Mouse (Mus musculus) limb, embryonic 11.5 days (tissue): ENCODE results near the gene 4933425L06Rik. TPM values are rescaled to one million over a fixed set of nuclear protein-coding genes. Genes with fewer than 3 reads are reported as not detected.

Experiments used
- ATAC-seq: fragments of 200-750 bp; cut with Nextera tagmentation; 2 replicates; pipeline ENCODE4 v1.8.0; 2017; ENCODE audit warnings: low read depth; ENCODE audit not compliant: insufficient number of reproducible peaks, low FRiP score, low TSS enrichment
- DNase-seq: peaks from one replicate; pipeline ENCODE4 v3.0.0-alpha.2; 2015; ENCODE audit warnings: low spot score
- H3K27ac ChIP-seq: fragments of 300-500 bp; sonication (generic); replicated peaks from 2 replicates; pipeline ENCODE4 v1.5.1; 2014; ENCODE audit warnings: low read depth, mild to moderate bottlenecking, low read length
- H3K27me3 ChIP-seq: fragments of 300-500 bp; sonication (generic); 2 replicates; pipeline ENCODE4 v1.6.1; 2014; ENCODE audit warnings: mild to moderate bottlenecking, low read length, mixed read lengths; ENCODE audit not compliant: control insufficient read depth, insufficient read depth
- H3K36me3 ChIP-seq: fragments of 300-500 bp; sonication (generic); 2 replicates; pipeline ENCODE4 v1.6.1; 2014; ENCODE audit warnings: mild to moderate bottlenecking, low read length, moderate library complexity, mixed read lengths; ENCODE audit not compliant: control insufficient read depth, insufficient read depth
- H3K4me1 ChIP-seq: fragments of 300-500 bp; sonication (generic); 2 replicates; pipeline ENCODE4 v1.6.1; 2014; ENCODE audit warnings: low read length, mixed read lengths; ENCODE audit not compliant: control insufficient read depth, insufficient read depth
- H3K4me2 ChIP-seq: fragments of 300-500 bp; sonication (generic); 2 replicates; pipeline ENCODE4 v1.6.1; 2014; ENCODE audit warnings: low read depth, mild to moderate bottlenecking, moderate library complexity; ENCODE audit not compliant: severe bottlenecking
- H3K4me3 ChIP-seq: fragments of 300-500 bp; sonication (generic); 2 replicates; pipeline ENCODE4 v1.5.1; 2014; ENCODE audit warnings: low read depth, low read length
- H3K9ac ChIP-seq: fragments of 300-500 bp; sonication (generic); 2 replicates; pipeline ENCODE4 v1.6.1; 2014; ENCODE audit warnings: mild to moderate bottlenecking, low read length
- H3K9me3 ChIP-seq: fragments of 300-500 bp; sonication (generic); 2 replicates; pipeline ENCODE4 v1.6.1; 2016; ENCODE audit warnings: low read length; ENCODE audit not compliant: control insufficient read depth
- WGBS: fragments of 180-500 bp; shearing (Covaris S2); extraction: QIAGEN DNeasy Blood & Tissue Kit; methylation state at CpG from one replicate; pipeline ENCODE4 v1.1.7; 2014; 5-methylcytosine and 5-hydroxymethylcytosine counted together
- polyA plus RNA-seq: library from polyadenylated mRNA; unstranded; fragments of >200 nt; fragmentation: Nextera tagmentation; extraction: Ambion mirVana; gene quantifications from 2 replicates; pipeline ENCODE4 v1.2.1, GENCODE M21; 2014

4933425L06Rik gene
- polyA plus RNA-seq, 1 experiment from 2014 or later = not detected

DNA sequence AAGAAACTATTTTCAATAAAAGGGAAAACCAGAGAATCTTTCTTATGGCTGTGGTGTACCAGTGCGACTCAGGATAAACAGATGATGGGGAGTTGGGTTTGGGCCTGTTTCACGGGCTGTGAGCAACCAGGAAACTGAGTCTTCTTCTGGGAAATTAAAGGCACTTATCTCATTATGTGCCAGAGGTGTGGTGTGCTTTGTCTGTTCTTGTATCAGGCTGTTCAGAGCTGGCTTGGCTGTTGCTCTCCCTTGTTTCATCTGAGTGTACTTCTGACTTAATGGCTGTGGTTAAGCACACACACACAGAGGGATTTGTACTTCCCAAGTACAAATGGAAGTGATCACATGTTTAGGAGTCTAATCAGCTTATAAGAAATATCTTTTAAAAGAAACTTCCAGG is 22.5 kb downstream of the 4933425L06Rik start:
- H3K27me3 ChIP-seq = no peaks in the 10 kb centered on the region
- WGBS = 89% methylated on average over 2 of the region's 2 CpGs
- no peak for ATAC-seq
- no peaks in the 10 kb centered on the region for H3K36me3 ChIP-seq
- no peaks in the 10 kb centered on the region for H3K4me1 ChIP-seq
- H3K9me3 ChIP-seq = no peaks in the 10 kb centered on the region
- no peak overlapping the region for H3K9ac ChIP-seq
- DNase-seq = no peak
- H3K4me2 ChIP-seq = no peak overlapping the region
- no peak overlapping the region for H3K27ac ChIP-seq
- no peak overlapping the region for H3K4me3 ChIP-seq

DNA sequence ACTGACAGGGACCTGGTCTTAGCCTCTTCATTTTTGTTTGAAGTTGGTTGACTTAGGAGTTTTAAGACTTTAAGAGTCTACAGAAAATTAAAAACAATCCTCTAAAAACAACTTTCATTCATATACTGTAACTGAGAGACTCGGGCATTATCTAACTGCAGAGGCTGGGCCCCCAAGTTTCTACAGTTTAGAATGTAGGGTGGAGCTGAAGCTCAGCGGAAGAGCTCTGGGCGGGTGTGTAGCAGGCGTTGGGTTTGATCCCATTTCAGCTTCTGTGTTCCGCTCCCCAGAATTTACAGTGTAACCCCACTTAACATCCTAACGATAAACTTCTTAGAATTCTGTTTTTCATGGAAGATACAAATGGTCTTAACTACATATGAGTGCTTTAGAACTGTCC is 29.7 kb downstream of the 4933425L06Rik start:
- no peak overlapping the region for H3K4me3 ChIP-seq
- no peaks in the 10 kb centered on the region for H3K9me3 ChIP-seq
- H3K9ac ChIP-seq = no peak overlapping the region
- H3K4me2 ChIP-seq = no peak overlapping the region
- H3K27me3 ChIP-seq = no peaks in the 10 kb centered on the region
- 91% methylated on average over 6 of the region's 6 CpGs for WGBS
- H3K4me1 ChIP-seq = no peaks in the 10 kb centered on the region
- ATAC-seq (no peak), DNase-seq (no peak)
- no peak overlapping the region for H3K27ac ChIP-seq
- no peaks in the 10 kb centered on the region for H3K36me3 ChIP-seq

- Histone ChIP-seq H3K9me3 (no peaks in the 10 kb centered on the region), H3K4me2 (no peak overlapping the region), H3K4me1 (no peaks in the 10 kb centered on the region), H3K4me3 (no peak overlapping the region), H3K27ac (no peak overlapping the region), H3K27me3 (no peaks in the 10 kb centered on the region), H3K9ac (no peak overlapping the region), H3K36me3 (no peaks in the 10 kb centered on the region)
- ATAC-seq (no peak), DNase-seq (no peak)
Observed at GRCm38 (mm10) chr13:105121617-105122016, 39.7 kb downstream of the 4933425L06Rik start.

DNA sequence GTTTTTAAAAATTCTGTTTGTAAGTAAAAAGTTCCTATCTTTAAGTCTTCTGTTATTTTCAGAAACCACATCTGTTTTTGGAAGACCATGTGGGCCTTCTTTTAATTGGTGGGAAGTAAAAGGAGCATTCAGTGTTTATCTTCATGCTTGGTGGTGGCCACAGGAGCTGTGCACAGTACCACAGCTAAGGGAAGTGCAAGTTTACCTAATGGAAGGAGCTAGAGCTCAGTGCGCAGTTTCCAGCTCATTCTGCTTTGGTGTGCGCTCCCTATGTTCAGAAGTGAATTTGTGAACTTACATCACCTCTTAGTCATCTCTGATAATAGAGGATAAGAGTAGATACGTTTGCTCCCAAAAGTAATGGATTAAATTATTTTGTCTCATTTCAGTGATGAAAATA is 40.2 kb downstream of the 4933425L06Rik start:
- Histone ChIP-seq H3K9me3 (no peaks in the 10 kb centered on the region), H3K27me3 (no peaks in the 10 kb centered on the region), H3K27ac (no peak overlapping the region), H3K4me2 (no peak overlapping the region), H3K9ac (no peak overlapping the region), H3K36me3 (no peaks in the 10 kb centered on the region), H3K4me3 (no peak overlapping the region), H3K4me1 (no peaks in the 10 kb centered on the region)
- 94% methylated on average over 3 of the region's 3 CpGs for WGBS
- ATAC-seq (no peak), DNase-seq (no peak)

GRCm38 (mm10) chr13:105130080-105130479 is 48.2 kb downstream of the 4933425L06Rik start:
- no peaks in the 10 kb centered on the region for H3K36me3 ChIP-seq
- H3K4me2 ChIP-seq = no peak overlapping the region
- H3K4me1 ChIP-seq = no peaks in the 10 kb centered on the region
- H3K27me3 ChIP-seq = no peaks in the 10 kb centered on the region
- no peak overlapping the region for H3K9ac ChIP-seq
- no peak overlapping the region for H3K27ac ChIP-seq
- no peak overlapping the region for H3K4me3 ChIP-seq
- H3K9me3 ChIP-seq = no peaks in the 10 kb centered on the region
- ATAC-seq (no peak), DNase-seq (no peak)
- WGBS = 73% methylated on average over 6 of the region's 6 CpGs

DNA sequence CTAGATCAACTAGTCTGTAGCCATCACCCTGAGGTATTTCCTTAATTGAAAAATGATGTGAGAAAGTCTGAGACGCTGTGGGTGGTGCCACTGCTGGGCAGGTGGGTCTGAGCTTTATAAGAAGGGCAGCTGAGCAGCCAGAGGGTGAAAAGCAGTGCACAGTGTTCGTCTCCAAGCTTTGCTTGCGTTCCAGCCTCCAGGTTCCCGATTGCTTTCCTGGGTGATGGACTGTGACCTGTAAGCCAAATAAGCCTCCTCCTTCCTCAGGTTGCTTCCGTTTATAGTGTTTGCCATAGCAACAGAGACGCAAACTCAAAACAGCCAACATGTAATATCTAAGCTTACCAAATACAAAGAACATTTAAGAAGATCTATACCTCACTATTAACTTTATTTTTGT is 50.4 kb downstream of the 4933425L06Rik start:
- no peak overlapping the region for H3K27ac ChIP-seq
- 76% methylated on average over 6 of the region's 6 CpGs for WGBS

DNA sequence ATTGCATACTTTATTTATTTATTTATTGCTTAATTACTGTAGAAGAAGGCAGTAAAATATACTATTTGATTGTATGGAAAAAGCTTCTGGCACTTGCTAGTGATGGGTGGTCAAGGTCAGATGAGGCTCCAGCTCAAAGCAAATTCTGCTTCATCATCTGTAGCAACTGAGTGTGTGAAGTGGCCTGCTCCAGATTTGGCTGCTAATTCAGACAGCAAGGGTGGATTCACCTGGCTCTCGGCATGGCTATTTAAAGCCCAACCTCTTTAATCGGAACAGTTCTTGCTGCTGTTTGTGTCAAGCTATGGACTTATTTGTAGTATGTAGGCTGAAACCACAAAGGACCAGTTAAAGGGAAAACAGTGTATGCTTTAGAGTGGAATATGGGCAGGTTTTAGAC is 50.9 kb downstream of the 4933425L06Rik start:
- H3K4me1 ChIP-seq = no peaks in the 10 kb centered on the region
- ATAC-seq = no peak
- no peak overlapping the region for H3K9ac ChIP-seq
- WGBS = 78% methylated on average over 2 of the region's 2 CpGs
- no peak overlapping the region for H3K4me3 ChIP-seq
- H3K27me3 ChIP-seq = no peaks in the 10 kb centered on the region
- no peaks in the 10 kb centered on the region for H3K9me3 ChIP-seq
- no peaks in the 10 kb centered on the region for H3K36me3 ChIP-seq
- H3K27ac ChIP-seq = no peak overlapping the region
- H3K4me2 ChIP-seq = no peak overlapping the region
- DNase-seq = no peak

More for the DNA sequence above, 50.4 kb downstream of the 4933425L06Rik start:
- no peaks in the 10 kb centered on the region for H3K9me3 ChIP-seq
- no peaks in the 10 kb centered on the region for H3K4me1 ChIP-seq
- DNase-seq (no peak), ATAC-seq (no peak)
- no peak overlapping the region for H3K4me3 ChIP-seq
- H3K36me3 ChIP-seq = no peaks in the 10 kb centered on the region
- H3K9ac ChIP-seq = no peak overlapping the region
- H3K4me2 ChIP-seq = no peak overlapping the region
- H3K27me3 ChIP-seq = no peaks in the 10 kb centered on the region

DNA sequence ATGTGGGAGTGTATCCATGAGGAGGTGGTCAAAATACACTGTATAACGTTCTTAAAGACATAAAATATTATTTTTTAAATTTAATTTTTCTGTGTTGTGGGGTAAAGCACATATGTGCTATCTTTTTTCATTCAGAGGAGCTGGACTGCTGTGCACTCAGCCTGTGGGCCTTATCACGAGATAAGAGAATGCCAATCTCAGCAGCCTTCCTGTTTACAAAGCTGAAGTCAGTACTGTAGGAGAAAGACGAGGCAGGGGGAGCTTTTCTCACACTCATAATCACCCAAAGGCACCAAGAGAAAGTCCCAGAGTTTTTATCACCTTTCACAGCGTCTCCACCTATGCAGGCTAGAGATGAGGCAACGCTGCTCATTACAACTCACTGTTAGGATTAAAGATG is 52.5 kb downstream of the 4933425L06Rik start:
- WGBS = 67% methylated on average over 5 of the region's 5 CpGs
- ATAC-seq (no peak), DNase-seq (no peak)
- Histone ChIP-seq H3K27me3 (no peaks in the 10 kb centered on the region), H3K4me2 (no peak overlapping the region), H3K9me3 (no peaks in the 10 kb centered on the region), H3K4me3 (no peak overlapping the region), H3K27ac (no peak overlapping the region), H3K9ac (no peak overlapping the region), H3K36me3 (no peaks in the 10 kb centered on the region), H3K4me1 (no peaks in the 10 kb centered on the region)

- WGBS = 78% methylated on average over 4 of the region's 4 CpGs
- no peak overlapping the region for H3K9ac ChIP-seq
Observed at GRCm38 (mm10) chr13:105139881-105140280, 58.0 kb downstream of the 4933425L06Rik start.

More at GRCm38 (mm10) chr13:105139881-105140280, 58.0 kb downstream of the 4933425L06Rik start:
- Histone ChIP-seq H3K27ac (no peak overlapping the region), H3K4me2 (no peak overlapping the region), H3K4me3 (no peak overlapping the region), H3K27me3 (no peaks in the 10 kb centered on the region), H3K4me1 (no peaks in the 10 kb centered on the region), H3K36me3 (no peaks in the 10 kb centered on the region), H3K9me3 (no peaks in the 10 kb centered on the region)
- ATAC-seq (no peak), DNase-seq (no peak)
